Mouse (Mus musculus) liver, adult 2 months (tissue): ENCODE measurements around the gene Napsa. TPM values are rescaled to one million over a fixed set of nuclear protein-coding genes. Genes with fewer than 3 reads are reported as not detected.

ENCODE experiments used
- DNase-seq: peaks from one replicate; pipeline ENCODE4 v3.0.0-alpha.2; 2011; ENCODE audit warnings: low read depth, low spot score; ENCODE audit errors: extremely low read depth
- H3K27ac ChIP-seq: fragments of 200-500 bp; replicated peaks from 2 replicates; pipeline ENCODE4 v1.5.1; 2012; ENCODE audit warnings: low read depth, mild to moderate bottlenecking, control low read depth, inconsistent platforms, low read length; ENCODE audit not compliant: insufficient read depth
- H3K27me3 ChIP-seq: fragments of 200-500 bp; 2 replicates; pipeline ENCODE4 v1.6.1; 2012; ENCODE audit warnings: mild to moderate bottlenecking, moderate library complexity, low read length, inconsistent platforms; ENCODE audit not compliant: control insufficient read depth, insufficient read depth
- H3K36me3 ChIP-seq: fragments of 200-500 bp; 2 replicates; pipeline ENCODE4 v1.6.1; 2012; ENCODE audit warnings: low read length, inconsistent platforms; ENCODE audit not compliant: control insufficient read depth, insufficient read depth
- H3K4me1 ChIP-seq: fragments of 200-500 bp; 2 replicates; pipeline ENCODE4 v1.6.1; 2011; ENCODE audit warnings: low read length; ENCODE audit not compliant: control insufficient read depth, insufficient read depth
- H3K4me3 ChIP-seq: fragments of 200-500 bp; 2 replicates; pipeline ENCODE4 v1.5.1; 2011; ENCODE audit warnings: low read depth, mild to moderate bottlenecking, control low read depth, low read length, moderate library complexity; ENCODE audit not compliant: insufficient read depth
- H3K79me2 ChIP-seq: fragments of 200-500 bp; 2 replicates; pipeline ENCODE4 v1.6.1; 2012; ENCODE audit warnings: inconsistent platforms, mild to moderate bottlenecking, low read length, moderate library complexity; ENCODE audit not compliant: control insufficient read depth, insufficient read depth
- H3K9ac ChIP-seq: fragments of 200-500 bp; 2 replicates; pipeline ENCODE4 v1.6.1; 2012; ENCODE audit warnings: low read depth, mild to moderate bottlenecking, control low read depth, inconsistent platforms, low read length
- CTCF ChIP-seq: fragments of 200-500 bp; IDR thresholded peaks from 2 replicates; pipeline ENCODE4 v1.5.1; 2011; ENCODE audit warnings: low read depth, low read length, control low read depth
- POLR2A ChIP-seq: fragments of 200-500 bp; IDR thresholded peaks from 2 replicates; pipeline ENCODE4 v1.6.1; 2011; ENCODE audit warnings: low read length, control low read depth; ENCODE audit not compliant: insufficient read depth; ENCODE audit errors: extremely low read depth
- WGBS: fragments of 180-500 bp; shearing (Covaris S2); methylation state at CpG from one replicate; pipeline ENCODE4 v1.1.7; 2018; 5-methylcytosine and 5-hydroxymethylcytosine counted together
- polyA plus RNA-seq: library from polyadenylated mRNA; depleted of rRNA; stranded (reverse); fragments of >200 nt; gene quantifications from 2 replicates; pipeline ENCODE4 v1.2.3, GENCODE M21; 2012
- total RNA-seq: library from RNA; depleted of rRNA; stranded (reverse); fragments of >200 nt; gene quantifications from 2 replicates; pipeline ENCODE4 v1.2.3, GENCODE M21; 2014

The Napsa gene
- total and polyA plus RNA-seq, 2 experiments, result 0.65 to 1.7 TPM

DNA sequence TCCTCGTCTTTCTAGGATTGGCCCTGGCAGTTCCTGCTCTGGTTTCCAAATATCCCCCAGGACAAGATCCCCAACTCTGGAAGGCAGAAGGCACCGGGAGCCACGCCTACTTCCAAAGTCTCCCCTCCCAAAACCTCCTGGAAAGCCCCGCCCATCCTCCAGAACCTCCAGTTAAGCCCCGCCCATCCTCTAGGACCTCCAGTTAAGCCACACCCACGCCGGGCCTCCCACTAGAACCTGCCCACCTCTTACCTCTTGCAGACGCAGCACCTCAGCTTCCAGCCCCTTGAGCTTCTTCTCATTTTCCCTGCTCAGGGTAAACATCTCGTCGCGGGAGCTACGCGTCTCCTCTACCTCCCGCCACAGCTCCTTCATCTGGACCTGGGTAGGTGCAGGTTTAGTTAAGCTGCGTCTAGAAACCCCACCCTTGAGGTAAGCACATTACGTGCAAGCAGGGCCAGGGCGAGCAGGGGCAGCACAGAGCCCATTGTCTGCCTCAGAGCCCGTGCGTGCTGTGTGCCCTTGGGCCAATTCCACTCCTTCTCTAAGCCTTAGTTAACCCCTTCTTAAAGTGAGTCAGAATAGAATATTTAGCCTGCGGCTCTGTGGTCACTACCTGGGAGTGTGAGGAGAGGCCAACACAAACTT lies 42.0 kb downstream of the Napsa start:
- TF ChIP-seq CTCF, result no peak
- no peak for TF ChIP-seq POLR2A
- Histone ChIP-seq H3K79me2 (no peaks in the 10 kb centered on the region), H3K36me3 (no peaks in the 10 kb centered on the region; the same call in 1 of the 2 replicates), H3K9ac (no peak overlapping the region), H3K27me3 (no peaks in the 10 kb centered on the region), H3K4me1 (no peaks in the 10 kb centered on the region), H3K4me3 (no peak overlapping the region), H3K27ac (no peak overlapping the region)
- DNase-seq, result no peak
- WGBS, result 60% methylated on average over 20 of the region's 20 CpGs

DNA sequence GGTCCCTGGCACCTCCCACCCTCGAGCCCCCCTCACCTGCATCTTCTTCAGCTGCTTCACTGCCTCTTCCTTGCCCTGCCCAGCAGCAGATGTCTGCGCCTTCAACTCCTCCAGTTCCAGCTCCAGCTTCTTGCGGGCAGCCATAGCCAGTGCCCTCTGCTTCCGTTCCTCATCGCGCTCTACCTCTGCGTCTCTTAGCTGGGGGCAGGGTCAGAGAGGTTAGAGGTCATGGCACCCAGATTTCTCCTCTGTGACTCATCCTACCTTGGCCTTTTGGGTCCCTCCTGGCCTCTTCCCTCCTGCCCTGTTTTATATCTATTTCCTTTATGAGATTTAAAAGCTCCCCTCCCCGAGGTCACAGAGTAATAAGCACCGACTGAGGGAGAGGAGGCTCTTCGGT lies 43.1 kb downstream of the Napsa start:
- H3K27me3 ChIP-seq, result no peaks in the 10 kb centered on the region
- H3K9ac ChIP-seq, result no peak overlapping the region
- whole genome bisulfite sequencing, result 49% methylated on average over 10 of the region's 10 CpGs

DNA sequence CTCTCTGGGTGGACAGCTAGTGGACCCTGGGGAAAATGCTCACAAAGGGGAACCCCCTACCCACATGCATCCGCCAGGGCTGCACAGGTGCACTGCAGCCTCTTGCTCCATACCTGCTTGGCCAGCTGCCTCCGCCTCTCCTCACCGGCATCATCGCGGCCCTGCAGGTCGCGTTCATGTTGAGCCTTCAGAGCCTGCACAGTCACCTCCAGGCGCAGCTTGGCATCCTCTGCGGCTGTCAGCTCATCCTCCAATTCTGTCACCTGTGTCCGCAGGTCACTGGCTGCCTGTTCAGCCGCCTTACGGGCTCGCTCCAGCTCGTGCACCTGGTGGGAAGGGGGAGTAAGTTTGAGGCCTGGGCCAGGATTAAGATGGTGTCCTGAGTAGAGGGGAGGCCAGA lies 43.8 kb downstream of the Napsa start:
- Histone ChIP-seq H3K27ac (no peak overlapping the region), H3K4me1 (no peaks in the 10 kb centered on the region), H3K36me3 (no peaks in the 10 kb centered on the region), H3K79me2 (no peaks in the 10 kb centered on the region), H3K4me3 (no peak overlapping the region), H3K27me3 (no peaks in the 10 kb centered on the region), H3K9ac (no peak overlapping the region)
- TF ChIP-seq CTCF, result no peak
- no peak for TF ChIP-seq POLR2A
- WGBS, result 84% methylated on average over 14 of the region's 14 CpGs
- no peak for DNase-seq

More for the DNA sequence above, 43.1 kb downstream of the Napsa start:
- no peak overlapping the region for H3K27ac ChIP-seq
- DNase-seq, result no peak
- TF ChIP-seq POLR2A, result no peak
- TF ChIP-seq CTCF, result no peak
- H3K36me3 ChIP-seq, result no peaks in the 10 kb centered on the region; the same call in 1 of the 2 replicates
- no peaks in the 10 kb centered on the region for H3K79me2 ChIP-seq
- no peak overlapping the region for H3K4me3 ChIP-seq
- H3K4me1 ChIP-seq, result no peaks in the 10 kb centered on the region

DNA sequence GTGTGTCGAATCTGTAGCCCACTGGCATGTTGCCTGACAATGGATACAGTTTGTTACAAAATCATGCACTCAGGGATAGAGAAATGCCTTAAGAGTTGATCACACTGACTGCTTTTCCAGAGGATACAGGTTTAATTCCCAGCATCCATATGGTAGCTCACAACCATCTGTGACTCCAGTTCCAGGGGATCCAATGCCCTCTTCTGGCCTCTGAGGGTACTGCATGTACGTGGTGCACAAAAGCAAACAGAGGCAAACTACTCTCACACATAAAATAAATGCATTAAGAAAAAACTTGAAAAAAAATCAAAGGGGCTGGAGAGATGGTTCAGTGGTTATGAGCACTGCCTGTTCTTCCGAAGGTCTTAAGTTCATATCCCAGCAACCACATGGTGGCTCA lies 44.9 kb downstream of the Napsa start:
- no peak for DNase-seq
- H3K9ac ChIP-seq, result no peak overlapping the region
- H3K27ac ChIP-seq, result no peak overlapping the region
- 82% methylated on average over 3 of the region's 3 CpGs for WGBS
- TF ChIP-seq POLR2A (no peak), CTCF (no peak)
- no peak overlapping the region for H3K4me3 ChIP-seq
- H3K27me3 ChIP-seq, result no peaks in the 10 kb centered on the region
- H3K4me1 ChIP-seq, result no peaks in the 10 kb centered on the region
- H3K79me2 ChIP-seq, result no peaks in the 10 kb centered on the region
- H3K36me3 ChIP-seq, result no peaks in the 10 kb centered on the region; the same call in 1 of the 2 replicates

DNA sequence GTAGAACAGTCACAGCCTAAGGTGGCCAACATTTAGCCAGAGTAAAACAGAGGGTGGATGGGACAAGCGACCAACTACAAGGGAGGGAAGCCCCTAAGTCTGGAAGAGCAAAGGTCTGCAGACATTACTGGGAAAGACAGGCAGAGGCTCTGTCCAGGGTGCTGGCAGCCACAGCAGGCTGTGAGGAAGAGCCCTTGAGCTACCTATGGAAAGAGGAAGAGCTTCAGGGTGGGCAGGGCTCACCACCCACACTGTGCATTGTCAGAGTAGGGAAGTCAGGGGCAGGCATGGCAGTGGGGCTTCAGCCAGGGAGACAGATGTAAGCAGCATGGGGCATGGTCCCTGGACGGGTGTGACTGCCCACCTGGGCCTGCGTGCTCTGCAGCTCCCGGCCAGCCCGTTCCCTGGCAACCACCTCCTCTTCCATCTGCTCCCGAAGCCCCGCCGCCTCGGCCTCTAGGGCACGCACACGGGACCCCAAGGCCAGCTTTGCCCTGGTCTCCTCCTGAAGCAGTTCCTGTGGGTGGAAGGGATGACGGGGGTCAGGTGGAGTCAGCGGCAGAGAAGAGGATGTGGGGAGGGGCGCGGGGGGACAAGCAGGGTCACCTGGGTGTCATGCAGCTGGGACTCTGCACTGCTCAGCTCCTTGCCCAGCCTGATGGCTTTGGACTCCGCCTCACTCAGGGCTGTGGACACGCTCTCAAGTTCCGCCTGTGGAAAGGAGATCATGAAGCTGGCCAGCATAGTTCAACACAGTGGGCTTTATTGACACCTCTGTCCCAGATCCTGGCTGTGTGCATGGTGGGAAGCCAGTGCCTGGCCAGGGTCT lies 51.7 kb downstream of the Napsa start:
- no peak for TF ChIP-seq CTCF
- no peaks in the 10 kb centered on the region for H3K27me3 ChIP-seq
- peaks cover 6% of the 10 kb centered on the region; the same call in 1 of the 2 replicates for H3K36me3 ChIP-seq
- no peak overlapping the region for H3K9ac ChIP-seq
- H3K4me1 ChIP-seq, result no peaks in the 10 kb centered on the region
- 74% methylated on average over 18 of the region's 18 CpGs for WGBS
- no peak overlapping the region for H3K4me3 ChIP-seq
- no peaks in the 10 kb centered on the region for H3K79me2 ChIP-seq
- no peak overlapping the region for H3K27ac ChIP-seq
- DNase-seq, result no peak

DNA sequence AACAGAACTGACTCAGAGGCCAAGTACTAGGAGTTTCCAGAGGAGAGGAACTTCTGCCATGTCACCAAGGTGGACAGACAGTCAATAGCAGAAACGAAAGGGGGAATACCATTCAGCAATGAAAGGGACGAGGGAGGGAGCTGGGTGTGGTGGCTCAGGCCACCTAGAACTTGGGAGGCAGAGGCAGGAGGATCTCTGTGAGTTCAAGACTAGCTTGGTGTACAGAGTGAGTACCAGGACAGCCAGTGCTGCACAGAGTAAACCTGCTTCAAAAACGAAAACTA lies 52.3 kb downstream of the Napsa start:
- Histone ChIP-seq H3K79me2 (no peaks in the 10 kb centered on the region), H3K4me3 (no peak overlapping the region), H3K27me3 (no peaks in the 10 kb centered on the region), H3K9ac (no peak overlapping the region), H3K36me3 (peaks cover 6% of the 10 kb centered on the region; the same call in 1 of the 2 replicates), H3K4me1 (no peaks in the 10 kb centered on the region), H3K27ac (no peak overlapping the region)
- TF ChIP-seq POLR2A (no peak), CTCF (no peak)
- WGBS, result 79% methylated on average over 3 of the region's 3 CpGs
- no peak for DNase-seq
